Mouse (Mus musculus) bone marrow macrophage, adult 2 months (primary cell): ENCODE data around the gene Carhsp1.

Experiments used
- CTCF ChIP-seq: IDR thresholded peaks from 2 replicates; pipeline ENCODE4 v1.5.1; 2012; ENCODE audit warnings: low read depth, mild to moderate bottlenecking, low read length, moderate library complexity
- POLR2A ChIP-seq: IDR thresholded peaks from 2 replicates; pipeline ENCODE4 v1.6.1; 2012; ENCODE audit warnings: mild to moderate bottlenecking, low read depth, low read length, borderline replicate concordance

DNA sequence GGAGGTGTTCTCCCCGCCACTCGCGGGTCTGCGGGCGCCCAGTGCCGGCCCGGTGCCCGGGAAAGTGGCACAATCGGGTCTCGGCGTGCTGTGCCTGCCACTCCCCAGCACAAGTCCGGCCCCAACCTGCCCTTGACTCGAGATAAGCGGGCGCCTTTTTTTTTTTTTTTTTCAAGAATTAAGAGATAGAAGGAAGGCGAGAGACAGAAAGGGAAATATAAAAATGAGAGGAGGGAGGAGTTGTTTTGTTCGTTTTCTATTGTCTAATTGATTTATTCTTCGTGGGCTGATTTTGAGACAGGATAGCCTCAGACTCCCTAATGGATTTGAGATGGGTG, 364 bp upstream of the Carhsp1 start:
- TF ChIP-seq CTCF: no peak
- TF ChIP-seq POLR2A: no peak
